Mouse (Mus musculus) kidney, postnatal 25 days (tissue): Measurements from ENCODE around the gene Itpr1.

Experiments used
- DNase-seq, 2 experiments: peaks; one replicate each; pipeline ENCODE4 v3.0.0; 2021; ENCODE audit warnings: mixed read lengths in 2 of 2

Itpr1 gene

DNA sequence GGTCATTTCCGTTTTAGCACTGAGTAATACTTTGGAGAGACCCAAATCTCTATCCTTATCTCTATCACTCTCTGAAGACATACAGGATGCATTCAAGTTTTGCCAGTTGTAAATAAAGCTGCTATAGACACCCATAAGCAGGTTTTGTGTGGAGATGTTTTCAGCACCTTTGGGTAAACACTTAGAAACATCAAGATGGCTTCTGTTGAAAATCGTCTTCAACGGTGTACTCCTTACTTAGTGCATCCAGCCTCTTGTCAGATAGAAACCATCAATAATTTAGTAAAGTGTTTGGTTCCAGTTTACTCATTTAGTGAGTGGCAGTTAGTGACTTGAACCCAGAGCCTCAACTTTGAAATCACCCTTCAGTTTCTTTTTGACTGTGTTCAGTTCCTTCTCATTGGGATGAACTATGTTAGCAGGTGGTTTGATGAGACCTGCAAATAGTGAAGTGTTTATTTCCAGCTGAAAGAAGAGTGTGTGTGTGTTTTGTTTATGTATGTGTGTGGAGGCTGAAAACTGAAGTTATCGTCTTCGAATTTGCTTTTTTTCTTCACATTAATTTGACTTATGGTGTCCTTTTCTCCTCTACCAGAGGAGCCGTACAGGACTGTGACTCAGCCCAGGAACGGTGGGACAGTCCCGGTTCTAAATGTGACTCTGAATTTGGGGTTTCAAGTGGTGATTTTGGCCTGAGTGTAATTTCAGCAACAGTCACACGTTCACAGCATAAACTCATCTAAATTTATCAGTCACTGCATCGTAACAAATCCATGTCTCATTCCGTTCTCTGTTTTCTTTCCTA, 66.1 kb downstream of the Itpr1 start:
- no peak for DNase-seq

DNA sequence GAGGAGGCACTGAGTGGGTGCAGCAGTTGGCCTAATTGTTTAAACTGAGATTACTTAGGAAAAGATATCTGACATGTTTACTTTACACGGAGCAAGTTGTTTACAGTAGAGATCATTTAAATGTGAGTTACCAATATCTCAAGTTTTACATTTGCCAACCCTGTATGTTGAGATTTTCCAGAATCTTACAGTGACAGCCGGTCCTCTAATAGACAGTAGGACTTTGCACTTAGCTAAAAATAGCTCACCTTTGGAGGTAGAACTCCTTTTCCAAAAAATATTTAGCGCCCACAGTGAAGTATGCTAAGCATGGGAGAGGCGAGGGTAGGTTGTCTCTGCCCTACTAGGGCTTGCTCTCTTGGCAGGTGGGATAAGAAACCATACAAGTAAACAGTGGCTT, 69.2 kb downstream of the Itpr1 start:
- DNase-seq: no peak

DNA sequence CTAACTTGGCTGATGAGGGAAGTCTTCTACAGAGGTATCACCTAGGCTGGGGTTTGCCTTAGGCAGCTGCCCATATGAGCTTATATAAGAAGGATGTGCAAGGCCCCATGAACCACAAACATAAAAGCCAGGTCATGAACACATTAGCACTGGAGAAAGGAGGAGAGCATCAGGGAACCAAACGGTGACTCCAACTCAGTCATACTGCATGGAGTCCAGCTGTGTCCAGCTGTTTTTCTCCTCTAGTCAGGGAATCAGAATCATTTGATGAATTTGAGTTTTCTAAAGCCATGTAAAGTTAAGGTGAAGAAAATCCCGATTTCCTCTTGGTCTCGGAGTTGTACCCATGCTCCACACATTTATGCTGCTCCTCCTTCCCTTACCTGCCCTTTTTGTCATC, 69.7 kb downstream of the Itpr1 start:
- no peak for DNase-seq

DNA sequence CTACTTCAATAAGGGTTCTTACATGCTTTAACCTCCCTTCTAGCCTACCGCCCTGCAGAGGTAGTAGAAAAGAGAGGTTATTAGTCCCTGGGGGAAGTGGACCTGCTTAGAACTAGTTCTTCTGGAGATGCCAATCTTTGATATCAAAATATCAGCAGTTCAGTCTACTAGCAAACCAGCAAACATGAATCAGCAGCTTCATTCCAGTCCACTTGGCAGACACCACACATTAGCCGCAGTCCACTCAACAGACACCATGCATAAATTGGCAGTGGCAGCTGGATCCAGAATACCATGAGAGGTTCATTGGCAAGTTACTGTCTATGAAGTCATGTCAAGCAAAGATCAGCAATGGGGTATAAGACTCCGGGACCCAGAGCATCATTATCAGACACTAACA, 71.8 kb downstream of the Itpr1 start:
- DNase-seq: no peak

DNA sequence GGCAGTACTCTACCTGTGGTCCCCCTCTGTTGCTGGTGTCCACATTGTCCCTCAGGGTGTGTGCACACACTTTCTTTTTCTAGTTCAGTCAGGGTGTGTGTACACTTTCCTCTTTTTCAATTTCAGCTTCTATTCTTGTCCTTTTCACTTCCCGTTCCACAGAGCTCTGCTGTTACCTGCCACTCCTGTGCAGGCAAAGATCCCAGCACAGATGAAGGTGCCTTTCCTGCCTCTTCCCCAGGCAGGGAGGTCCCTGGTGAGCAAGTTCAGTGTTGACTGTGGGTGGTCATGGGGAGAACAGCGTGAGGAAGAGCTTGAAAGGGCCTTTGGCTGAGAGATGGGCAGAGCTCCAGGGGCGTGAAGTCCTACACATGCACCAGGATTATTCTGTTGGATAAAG, 76.1 kb downstream of the Itpr1 start:
- no peak for DNase-seq

DNA sequence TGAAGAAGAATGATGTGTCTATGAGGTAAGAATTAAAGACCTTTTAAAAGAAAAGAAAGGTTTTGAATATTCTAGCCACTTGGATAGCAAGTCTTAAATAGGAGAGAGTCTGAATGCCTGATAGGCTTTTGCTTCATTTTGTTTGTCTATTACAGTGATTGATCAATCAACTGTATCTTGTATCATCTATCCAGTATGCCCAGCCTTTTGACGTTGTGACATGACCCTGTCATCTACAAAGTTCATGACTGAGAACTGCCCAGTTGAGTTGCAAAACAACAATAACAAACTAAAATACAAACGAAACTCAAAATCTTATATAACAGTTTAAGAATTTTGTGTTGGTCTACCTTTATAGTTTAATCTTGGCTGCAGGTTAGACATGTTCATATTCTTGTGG, 78.1 kb downstream of the Itpr1 start:
- no peak for DNase-seq

DNA sequence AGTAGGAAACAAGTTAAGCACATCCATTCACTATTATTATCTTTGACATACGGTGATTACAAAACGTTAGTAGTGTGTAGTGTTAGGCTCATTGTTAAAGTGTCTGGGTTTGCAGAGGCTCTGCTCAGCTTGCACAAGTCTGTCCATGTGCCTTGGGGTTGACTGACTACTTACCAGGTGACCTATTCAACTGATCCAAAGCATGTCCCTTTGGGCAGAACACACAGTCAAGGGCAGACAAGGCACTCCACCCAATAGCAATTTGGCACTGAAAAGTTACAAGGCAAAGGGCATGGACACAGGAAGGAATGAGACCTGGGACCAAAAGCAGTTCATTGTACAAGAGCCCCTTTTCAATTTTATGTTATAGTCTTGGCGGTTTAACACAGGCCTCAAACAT, 78.7 kb downstream of the Itpr1 start:
- DNase-seq: peak in 1 of 2 experiments; percentile 62

- DNase-seq: no peak
These were observed 89.0 kb downstream of the Itpr1 start for GRCm38 (mm10) chr6:108301856-108302255.

- DNase-seq: no peak
These were observed 91.0 kb downstream of the Itpr1 start for GRCm38 (mm10) chr6:108303619-108304567.

GRCm38 (mm10) chr6:108305171-108305779, 92.4 kb downstream of the Itpr1 start:
- DNase-seq: no peak

GRCm38 (mm10) chr6:108306240-108306639, 93.3 kb downstream of the Itpr1 start:
- DNase-seq: peak; percentile 64 to 81

- peak; percentile 24 to 49 for DNase-seq
These were observed 94.2 kb downstream of the Itpr1 start for GRCm38 (mm10) chr6:108306910-108307584.

DNA sequence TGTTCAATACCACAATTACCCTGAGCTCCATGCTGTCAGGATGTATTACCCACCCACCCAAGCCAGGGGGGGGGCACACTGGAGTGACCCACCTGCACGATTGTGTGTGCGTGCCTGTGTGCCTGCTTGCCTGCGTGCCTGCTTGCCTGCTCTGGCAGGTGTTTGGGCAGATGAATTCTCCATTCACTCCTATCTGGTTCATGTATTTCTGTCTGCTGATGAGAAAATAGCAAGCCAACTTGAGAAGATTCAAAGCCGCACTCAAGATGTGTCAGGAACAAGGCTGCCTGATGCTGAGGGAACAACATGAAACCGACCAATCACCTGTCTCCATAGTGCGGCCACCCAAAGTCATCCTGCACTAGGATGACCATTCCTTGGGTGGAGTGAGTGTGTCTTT, 94.9 kb downstream of the Itpr1 start:
- DNase-seq: no peak

- DNase-seq: no peak
These were observed 96.7 kb downstream of the Itpr1 start for GRCm38 (mm10) chr6:108309391-108310182.

DNA sequence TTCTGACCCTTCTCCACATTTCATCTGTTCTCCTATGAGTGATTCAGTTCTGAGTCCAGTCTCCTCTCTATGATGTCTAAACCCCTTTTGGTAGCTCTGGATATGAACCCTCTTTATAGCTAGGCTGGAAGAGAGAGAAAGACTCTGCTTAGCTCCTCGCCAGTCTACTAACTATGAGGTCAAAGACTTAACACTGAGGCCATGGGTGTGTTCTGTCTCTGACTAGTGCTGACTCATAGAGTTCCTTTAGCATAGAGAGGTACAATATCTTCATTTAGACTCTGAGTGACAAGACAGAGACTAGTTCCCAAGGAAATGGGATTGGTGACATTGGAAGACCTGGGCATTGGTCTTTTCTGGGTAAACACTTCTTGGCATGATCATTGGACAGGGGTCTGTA, 100.2 kb downstream of the Itpr1 start:
- DNase-seq: no peak

DNA sequence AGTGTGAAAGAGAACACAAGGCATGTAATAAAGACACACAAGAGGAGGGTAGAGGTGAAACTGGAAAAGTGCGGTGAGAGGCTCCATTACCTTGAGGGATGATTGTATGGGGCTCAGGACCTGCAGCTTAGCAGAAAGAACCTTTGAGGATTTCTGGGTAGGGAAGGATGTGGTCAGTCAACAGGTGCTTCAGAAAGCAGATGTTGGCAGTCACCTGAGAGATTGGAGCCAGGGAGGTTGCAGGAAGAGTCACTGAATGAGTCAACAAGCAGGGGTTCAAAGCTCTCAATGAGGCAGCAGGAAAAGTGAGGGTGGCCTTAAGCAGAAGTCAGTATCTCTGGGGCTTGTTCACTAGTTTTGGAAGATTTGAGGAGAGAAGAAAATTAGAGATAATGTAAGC, 101.1 kb downstream of the Itpr1 start:
- DNase-seq: no peak

GRCm38 (mm10) chr6:108316268-108316824, 103.5 kb downstream of the Itpr1 start:
- DNase-seq: no peak

DNA sequence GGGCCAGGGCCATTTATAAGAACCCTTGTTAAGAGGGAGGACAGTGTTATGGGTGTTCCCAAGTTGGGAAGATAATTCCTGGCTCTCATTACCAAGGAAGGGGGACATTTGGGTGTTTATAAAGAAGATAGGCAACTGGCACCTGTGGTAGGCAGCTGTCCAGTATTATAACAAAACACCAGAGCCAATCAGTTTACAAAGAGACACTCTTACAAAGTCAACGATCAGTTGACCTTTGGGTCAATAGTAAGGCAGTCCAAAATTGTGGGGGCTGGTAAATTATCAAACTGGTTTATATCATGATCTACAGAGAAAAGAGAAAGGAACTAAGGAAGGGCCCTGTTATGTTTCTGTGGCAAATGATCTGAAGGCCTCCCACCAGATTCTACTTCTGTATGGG, 104.1 kb downstream of the Itpr1 start:
- no peak for DNase-seq

- no peak for DNase-seq
These were observed 108.8 kb downstream of the Itpr1 start for GRCm38 (mm10) chr6:108321653-108322052.

DNA sequence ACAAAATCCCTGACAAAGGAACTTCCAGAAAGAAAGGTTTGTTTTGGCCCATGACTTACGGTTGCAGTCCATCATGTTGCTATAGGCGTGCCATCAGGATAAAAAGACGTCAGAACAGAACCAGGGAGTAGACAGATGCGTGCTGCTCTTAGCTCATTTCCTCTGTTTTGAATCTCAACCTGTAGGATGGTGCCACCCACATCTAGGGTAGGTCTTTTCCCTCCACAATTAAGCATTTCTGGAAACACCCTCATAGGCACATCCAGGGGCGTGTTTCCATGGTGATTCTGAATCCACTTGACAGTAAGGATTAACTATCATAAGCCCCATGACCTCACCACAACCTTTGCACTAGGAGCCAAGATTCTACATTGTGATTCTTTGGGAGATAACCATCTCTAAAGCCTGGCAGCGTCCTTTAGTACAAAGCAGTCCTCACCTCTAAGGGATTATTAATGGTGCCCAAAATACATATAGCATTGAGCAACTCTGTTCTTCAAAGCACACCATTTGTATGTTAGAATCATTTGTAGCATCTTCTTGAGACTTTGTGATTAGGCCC, 111.6 kb downstream of the Itpr1 start:
- no peak for DNase-seq

DNA sequence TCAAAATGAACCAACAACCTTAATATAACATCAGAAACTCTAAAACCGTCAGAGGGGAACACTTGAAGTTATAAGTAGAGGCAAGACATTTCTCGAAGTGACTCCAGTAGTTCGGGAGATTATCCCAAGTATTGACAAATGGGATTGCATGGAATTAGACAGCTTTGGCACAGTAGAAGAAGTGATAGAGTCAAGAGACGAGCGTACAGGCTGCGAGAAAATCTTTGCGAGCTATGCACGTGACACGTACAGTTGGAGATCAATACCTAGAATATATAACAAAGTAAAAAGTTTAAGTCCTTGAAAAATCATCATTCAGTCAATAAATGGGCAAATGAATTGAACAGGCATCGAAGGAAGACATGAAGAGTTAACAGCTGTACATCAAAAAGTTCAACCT, 112.5 kb downstream of the Itpr1 start:
- DNase-seq: no peak
